30 mouse cellular contexts compared by ENCODE assay signal in the genomic region with DNA sequence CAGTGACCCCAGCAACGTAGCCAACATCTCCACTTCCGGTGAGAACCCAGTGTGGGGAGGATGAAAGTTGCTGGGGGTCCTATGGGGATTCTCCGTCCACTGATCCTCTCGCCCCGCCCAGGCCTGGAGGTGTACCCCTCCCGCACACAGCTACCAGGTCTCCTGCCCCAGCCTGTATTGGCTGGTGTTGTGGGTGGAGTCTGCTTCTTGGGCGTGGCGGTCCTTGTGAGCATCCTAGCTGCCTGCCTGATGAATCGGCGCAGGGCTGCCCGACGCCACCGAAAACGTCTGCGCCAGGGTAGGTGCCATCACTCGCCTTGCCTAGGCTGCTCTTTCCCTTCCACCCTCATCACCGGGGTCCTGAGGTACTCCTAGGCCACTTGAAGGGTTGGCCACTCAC. TPM values are rescaled to one million over a fixed set of nuclear protein-coding genes. Genes with fewer than 3 reads are reported as not detected.
DNase-seq lines count a peak whose midpoint lies in the region; ATAC-seq and TF ChIP-seq lines count a peak whose summit lies in the region.
"Had no signal": no experiment of that assay in that cellular context is flagged by ENCODE, and none has a peak within 500 bp of the region (broad histone marks: within the 10 kb centered on the region; RNA-seq: fewer than 3 reads in every experiment).

No protein-coding gene starts in this region.

- DNase-seq in testis, postnatal 14 days (ENCODE audit: low spot score) = no peak
- peak; percentile 59 for DNase-seq in ES-CJ7 (ENCODE audit: low read depth, low spot score)
- DNase-seq in R1 (ENCODE audit: low read depth, low spot score) = peak; percentile 74
- no peak for DNase-seq in right cerebral cortex, adult 18-20 months
- DNase-seq in hindbrain, postnatal 0 days (ENCODE audit: low spot score) = no peak
- no peak for DNase-seq in cerebellum, postnatal 25 days
- DNase-seq: adrenal gland, postnatal 10 days; adrenal gland, postnatal 25 days; B cell, adult 2 months; cerebellum, adult 11 months; cerebellum, adult 18-20 months; cerebellum, adult 8-10 months; cerebellum, postnatal 10 days; cerebellum, postnatal 36 days; embryo, embryonic 11 days had no signal

- H3K4me2 ChIP-seq in hindbrain, postnatal 0 days (ENCODE audit: low read depth, low read length) = no peak overlapping the region
- H3K4me2 ChIP-seq: embryonic facial prominence, embryonic 13.5 days; embryonic facial prominence, embryonic 15.5 days; forebrain, embryonic 12.5 days had no signal

- no peak overlapping the region for H3K27ac ChIP-seq in testis, adult 2 months (ENCODE audit: control insufficient read depth, insufficient read depth, low read depth, low read length)
- H3K27ac ChIP-seq in hindbrain, postnatal 0 days = no peak overlapping the region
- H3K27ac ChIP-seq: embryonic facial prominence, embryonic 13.5 days; embryonic facial prominence, embryonic 15.5 days; forebrain, embryonic 10.5 days; forebrain, embryonic 12.5 days had no signal

- no peak for TF ChIP-seq CTCF in testis, adult 2 months (IDR thresholded peaks at IDR 0.05; ENCODE audit: control insufficient read depth, insufficient read depth, insufficient replicate concordance, low read depth, low read length)
- no peak for TF ChIP-seq CTCF in hindbrain, postnatal 0 days (IDR thresholded peaks at IDR 0.05; ENCODE audit: low read depth)

- 90% methylated on average over 17 of the region's 17 CpGs for WGBS in hindbrain, postnatal 0 days

- no peak for TF ChIP-seq POLR2A in testis, adult 2 months (IDR thresholded peaks at IDR 0.05; ENCODE audit: control insufficient read depth, low read depth, low read length)

- H3K4me1 ChIP-seq in testis, adult 2 months (ENCODE audit: control insufficient read depth, insufficient read depth, low read length) = peaks cover 19% of the 10 kb centered on the region
- H3K4me1 ChIP-seq in hindbrain, postnatal 0 days (ENCODE audit: insufficient read depth, low read length) = no peaks in the 10 kb centered on the region; the same call in 1 of the 2 replicates

- no peak overlapping the region for H3K9ac ChIP-seq in hindbrain, postnatal 0 days (replicated peaks; ENCODE audit: low read length)
- H3K9ac ChIP-seq: embryonic facial prominence, embryonic 13.5 days; embryonic facial prominence, embryonic 15.5 days; forebrain, embryonic 12.5 days had no signal

- no peaks in the 10 kb centered on the region for H3K36me3 ChIP-seq in testis, adult 2 months (ENCODE audit: control insufficient read depth, insufficient read depth, low read length)
- H3K36me3 ChIP-seq in hindbrain, postnatal 0 days (ENCODE audit: insufficient read depth, low read length) = peaks cover 17% of the 10 kb centered on the region
- H3K36me3 ChIP-seq: G1E had no signal

- H3K27me3 ChIP-seq in testis, adult 2 months (ENCODE audit: control insufficient read depth, insufficient read depth, low read length) = no peaks in the 10 kb centered on the region
- H3K27me3 ChIP-seq in hindbrain, postnatal 0 days (ENCODE audit: insufficient read depth, low read length) = no peaks in the 10 kb centered on the region
- H3K27me3 ChIP-seq: CH12.LX; embryonic facial prominence, embryonic 15.5 days; Patski had no signal

- no peak for ATAC-seq in hindbrain, postnatal 0 days
- ATAC-seq: activated CD4-positive, CD25-positive, alpha-beta regulatory T cell, adult 4 months; CD4-positive, CD25-positive, alpha-beta regulatory T cell, adult 4 months; forebrain, embryonic 14.5 days; forebrain, embryonic 16.5 days; Patski had no signal

- H3K9me3 ChIP-seq in hindbrain, postnatal 0 days (ENCODE audit: low read length) = no peaks in the 10 kb centered on the region
- H3K9me3 ChIP-seq: embryonic facial prominence, embryonic 13.5 days; embryonic facial prominence, embryonic 15.5 days; forebrain, embryonic 10.5 days; forebrain, embryonic 12.5 days; G1E had no signal

- peak overlapping the region; percentile 11 for H3K4me3 ChIP-seq in testis, adult 2 months (ENCODE audit: control insufficient read depth, low read depth, low read length)
- no peak overlapping the region for H3K4me3 ChIP-seq in hindbrain, postnatal 0 days (ENCODE audit: low read length)
- H3K4me3 ChIP-seq: embryonic facial prominence, embryonic 13.5 days; embryonic facial prominence, embryonic 15.5 days; erythroblast, embryonic 14.5 days; forebrain, embryonic 10.5 days; forebrain, embryonic 12.5 days had no signal

RNA-seq across cellular contexts. Expression of a gene that starts 3.8 kb away (rescaled TPM):
- 7.6 and 16.5 TPM in 2 replicates for polyA plus RNA-seq in testis, adult 2 months (2012; rRNA removed)
- total RNA-seq in hindbrain, postnatal 0 days (2014; rRNA removed) = 45.1 and 70.2 TPM in 2 replicates
- 59.2 and 61.6 TPM in 2 replicates for polyA plus RNA-seq in hindbrain, postnatal 0 days (2015; fragmentation: Nextera tagmentation; extraction: Ambion mirVana)

RNA-seq across cellular contexts. Expression of a gene that starts 14.4 kb away (rescaled TPM):
- polyA plus RNA-seq in testis, adult 2 months (2012; rRNA removed) = 66.1 and 68.5 TPM in 2 replicates
- 17.9 and 33.0 TPM in 2 replicates for total RNA-seq in hindbrain, postnatal 0 days (2014; rRNA removed)
- 10.5 and 13.5 TPM in 2 replicates for polyA plus RNA-seq in hindbrain, postnatal 0 days (2015; fragmentation: Nextera tagmentation; extraction: Ambion mirVana)
- polyA plus RNA-seq: activated CD4-positive, CD25-positive, alpha-beta regulatory T cell, adult 4 months; erythroblast, embryonic 14.5 days; G1E had no signal

RNA-seq across cellular contexts. Expression of a gene that starts 20.9 kb away (rescaled TPM):
- polyA plus RNA-seq in testis, adult 2 months (2012; rRNA removed) = 9.8 and 13.1 TPM in 2 replicates
- total RNA-seq in hindbrain, postnatal 0 days (2014; rRNA removed) = not detected in 2 replicates
- polyA plus RNA-seq in hindbrain, postnatal 0 days (2015; fragmentation: Nextera tagmentation; extraction: Ambion mirVana) = 0.39 and 0.49 TPM in 2 replicates
- total RNA-seq: common myeloid progenitor, adult 5-6 weeks; G1E had no signal
- polyA plus RNA-seq: CD4-positive, CD25-positive, alpha-beta regulatory T cell, adult 4 months; embryonic facial prominence, embryonic 13.5 days; erythroblast, embryonic 14.5 days; forebrain, embryonic 10.5 days; forebrain, embryonic 12.5 days; forebrain, embryonic 16.5 days; G1E had no signal

RNA-seq across cellular contexts. Expression of a gene that starts 24.6 kb away (rescaled TPM):
- polyA plus RNA-seq in testis, adult 2 months (2012; rRNA removed) = 302 and 305 TPM in 2 replicates
- total RNA-seq in hindbrain, postnatal 0 days (2014; rRNA removed) = 1.0 and 1.2 TPM in 2 replicates
- 3.7 and 4.5 TPM in 2 replicates for polyA plus RNA-seq in hindbrain, postnatal 0 days (2015; fragmentation: Nextera tagmentation; extraction: Ambion mirVana)
- total RNA-seq: CH12.LX had no signal
- polyA plus RNA-seq: G1E had no signal

RNA-seq across cellular contexts. Expression of a gene that starts 59.7 kb away (rescaled TPM):
- polyA plus RNA-seq in testis, adult 2 months (2012; rRNA removed) = 12.1 and 14.1 TPM in 2 replicates
- 1.9 and 2.9 TPM in 2 replicates for total RNA-seq in hindbrain, postnatal 0 days (2014; rRNA removed)
- 1.9 and 2.0 TPM in 2 replicates for polyA plus RNA-seq in hindbrain, postnatal 0 days (2015; fragmentation: Nextera tagmentation; extraction: Ambion mirVana)
- total RNA-seq: common myeloid progenitor, adult 5-6 weeks; G1E had no signal
- polyA plus RNA-seq: activated CD4-positive, CD25-positive, alpha-beta regulatory T cell, adult 4 months; CD4-positive, CD25-positive, alpha-beta regulatory T cell, adult 4 months; embryonic facial prominence, embryonic 11.5 days; erythroblast, embryonic 14.5 days; forebrain, embryonic 10.5 days; G1E had no signal

Comparison
In these comparisons a context has a peak if more than half of its experiments do, and no peak if none do; other contexts are left out.
1. DNase-seq: peak in ES-CJ7 (single experiment) and R1 (single experiment); none in testis, postnatal 14 days (single experiment), right cerebral cortex, adult 18-20 months (single experiment), hindbrain, postnatal 0 days (single experiment) and cerebellum, postnatal 25 days (0 of 2).